Mouse (Mus musculus): ENCODE measurements around the gene AC134908.4.

The AC134908.4 gene

DNA sequence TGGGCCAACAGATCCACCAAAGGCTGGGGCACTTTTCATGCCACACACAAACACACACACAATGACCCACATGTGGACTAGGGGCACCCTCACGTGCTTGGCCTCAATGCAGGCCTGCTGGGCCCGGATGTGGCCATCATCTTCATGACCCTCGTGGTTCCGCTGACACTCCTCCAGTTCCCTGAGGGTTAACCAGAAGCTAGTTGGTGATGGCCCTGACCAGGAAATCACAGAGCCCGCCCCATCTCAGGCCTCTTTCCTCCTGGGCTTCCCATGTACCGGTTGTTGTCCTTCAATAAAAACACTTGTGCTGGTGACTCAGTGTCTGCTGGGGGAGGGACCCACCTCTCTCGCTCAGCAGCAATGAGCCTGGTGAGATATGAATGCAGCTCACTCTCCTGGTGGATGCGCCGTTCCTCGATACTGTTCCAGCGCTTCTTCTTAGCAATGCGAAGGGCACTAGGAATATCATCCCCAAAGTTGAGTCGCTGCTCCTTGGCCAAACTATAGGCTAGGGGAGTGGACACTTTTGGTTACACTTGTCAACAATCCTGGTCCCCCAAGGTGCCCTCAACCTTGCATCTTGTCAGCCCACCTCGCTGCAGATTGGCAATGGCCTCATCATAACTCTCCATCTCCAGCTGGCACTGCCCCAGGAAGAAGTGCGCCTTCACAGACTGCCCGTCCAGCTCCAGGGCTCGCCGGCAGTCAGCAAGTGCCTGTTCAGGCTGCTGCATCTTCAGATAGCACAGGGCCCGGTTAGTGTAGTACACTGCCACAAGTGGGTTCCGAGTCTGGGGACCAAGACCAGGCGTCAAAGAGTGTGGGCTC lies 36.2 kb upstream of the AC134908.4 start:
- no peak for DNase-seq (ENCODE audit: low read depth, low spot score)

DNA sequence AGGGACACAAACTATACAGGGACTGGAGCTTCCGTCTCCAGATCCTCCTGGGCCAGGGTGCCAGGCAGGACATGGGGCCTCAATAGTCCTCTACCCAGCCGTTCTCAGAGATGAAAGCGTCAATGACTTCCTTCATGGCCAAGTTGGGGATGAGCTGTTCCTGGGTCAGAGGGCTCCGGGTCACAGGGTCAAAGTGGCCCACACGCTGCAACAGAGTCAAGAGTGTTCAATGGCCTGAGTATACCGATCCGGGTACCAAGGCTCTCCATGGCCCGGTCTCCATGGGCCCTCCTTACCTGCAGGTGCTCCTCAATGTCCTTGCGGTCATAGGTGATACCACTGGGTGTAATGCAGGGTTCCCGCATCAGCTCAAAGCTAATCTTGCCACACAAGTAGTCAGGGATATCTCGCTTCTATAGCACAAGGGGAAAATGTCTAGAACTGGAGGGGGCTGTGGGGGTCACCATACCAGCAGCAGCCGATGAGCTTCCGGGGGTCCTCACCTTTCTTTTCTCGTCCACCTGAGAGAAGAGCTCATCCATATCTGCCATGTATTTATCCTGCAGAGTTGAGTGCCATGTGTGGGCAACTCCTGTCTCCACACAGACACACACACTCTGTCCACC lies 35.5 kb upstream of the AC134908.4 start:
- DNase-seq (ENCODE audit: low read depth, low spot score) = no peak

DNA sequence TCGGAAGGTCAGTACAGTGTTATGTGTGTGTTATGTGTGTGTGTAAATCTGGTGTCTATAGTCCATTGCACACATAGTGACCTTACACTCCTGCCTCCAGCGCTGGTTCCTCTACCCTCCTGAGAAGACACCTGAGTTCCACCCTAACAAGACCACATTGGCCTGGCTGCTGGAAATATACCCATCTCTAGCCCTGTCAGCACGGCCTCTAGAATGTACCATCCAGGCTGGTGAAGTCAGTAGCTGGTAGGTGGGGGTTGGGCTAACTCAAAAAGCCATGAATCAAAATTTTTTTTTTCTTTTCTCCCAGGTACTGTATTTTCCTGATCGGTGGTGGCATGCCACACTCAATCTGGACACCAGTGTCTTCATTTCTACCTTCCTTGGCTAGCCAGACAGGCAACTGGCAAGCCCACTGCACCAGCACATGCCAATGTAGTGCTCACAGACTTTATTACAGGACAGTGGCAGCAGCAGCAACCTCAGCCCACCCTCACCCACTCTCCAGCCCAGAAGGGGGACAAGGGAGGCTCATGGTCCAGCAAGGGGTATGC lies 34.8 kb upstream of the AC134908.4 start:
- DNase-seq (ENCODE audit: low read depth, low spot score) = no peak

DNA sequence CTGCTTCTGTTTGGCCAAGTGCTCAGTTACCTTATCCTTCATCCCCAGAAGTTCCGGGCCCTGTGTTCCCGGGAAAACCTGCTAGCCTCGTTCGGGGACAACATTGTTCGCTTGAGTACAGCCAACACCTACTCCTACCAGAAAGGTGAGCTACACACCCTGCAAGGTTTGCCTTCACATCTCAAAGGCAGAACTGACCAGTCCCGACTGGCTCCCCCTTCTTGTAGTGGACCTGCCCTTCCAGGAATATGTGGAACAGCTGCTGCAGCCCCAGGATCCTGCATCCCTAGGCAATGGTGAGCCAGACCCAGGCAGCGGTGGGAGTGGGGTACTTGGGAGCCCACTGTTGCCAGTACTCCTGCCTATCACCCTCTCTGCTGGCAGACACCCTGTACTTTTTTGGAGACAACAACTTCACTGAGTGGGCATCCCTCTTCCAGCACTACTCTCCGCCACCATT lies 34.1 kb upstream of the AC134908.4 start:
- DNase-seq (ENCODE audit: low read depth, low spot score) = no peak

DNA sequence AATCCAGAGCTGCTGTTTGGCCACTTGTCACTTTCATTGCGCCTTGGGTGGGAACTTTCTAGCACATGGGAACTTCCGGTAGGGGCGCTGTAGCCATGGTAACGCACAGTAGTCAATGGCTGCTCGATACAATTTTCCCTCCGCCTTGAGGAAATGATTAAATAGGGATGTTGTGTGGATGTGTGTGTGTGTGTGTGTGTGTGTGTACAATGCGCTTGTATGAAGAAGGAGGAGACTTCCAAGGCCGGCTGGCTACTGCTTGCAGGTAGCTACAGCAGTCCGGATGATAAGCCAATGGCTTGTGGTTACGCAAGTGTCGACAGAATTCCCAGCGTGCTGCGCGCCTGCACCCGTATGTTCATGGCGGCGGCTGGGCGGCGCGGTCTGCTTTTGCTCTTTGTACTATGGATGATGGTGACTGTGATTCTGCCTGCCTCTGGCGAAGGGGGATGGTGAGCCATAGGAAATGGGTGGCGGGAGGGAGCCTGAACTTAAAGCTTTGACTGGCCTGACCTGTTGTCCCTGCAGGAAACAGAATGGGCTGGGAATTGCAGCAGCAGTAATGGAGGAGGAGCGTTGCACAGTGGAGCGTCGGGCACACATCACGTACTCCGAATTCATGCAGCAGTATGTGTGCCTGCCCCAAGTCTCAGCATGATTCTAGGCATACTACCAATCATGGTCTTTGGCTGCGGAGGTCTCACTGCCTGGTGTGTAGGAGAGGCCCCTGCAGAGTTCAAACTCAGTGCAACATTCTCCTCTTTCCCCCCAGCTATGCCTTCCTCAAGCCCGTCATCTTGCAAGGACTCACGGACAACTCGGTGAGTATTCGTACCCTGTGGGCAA lies 33.5 kb upstream of the AC134908.4 start, which contains the start of gene Jmjd8:
Gene Jmjd8, plus strand, starts transcription at position 156 of the 846 bp plus-strand sequence.
- DNase-seq (ENCODE audit: low read depth, low spot score) = peak; percentile 67

DNA sequence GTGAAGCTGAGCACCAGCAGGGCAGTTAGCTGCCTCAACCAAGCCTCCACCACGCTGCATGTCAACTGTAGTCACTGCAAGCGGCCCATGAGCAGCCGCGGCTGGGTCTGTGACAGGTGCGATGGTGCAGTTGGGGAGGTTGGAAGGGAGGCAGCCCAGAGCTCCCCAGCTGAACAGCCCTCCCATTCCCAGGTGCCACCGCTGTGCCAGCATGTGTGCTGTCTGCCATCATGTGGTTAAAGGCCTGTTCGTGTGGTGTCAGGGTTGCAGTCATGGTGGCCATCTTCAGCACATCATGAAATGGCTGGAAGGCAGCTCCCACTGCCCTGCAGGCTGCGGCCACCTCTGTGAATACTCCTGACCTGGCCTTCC lies 32.8 kb upstream of the AC134908.4 start:
- DNase-seq (ENCODE audit: low read depth, low spot score) = no peak

DNA sequence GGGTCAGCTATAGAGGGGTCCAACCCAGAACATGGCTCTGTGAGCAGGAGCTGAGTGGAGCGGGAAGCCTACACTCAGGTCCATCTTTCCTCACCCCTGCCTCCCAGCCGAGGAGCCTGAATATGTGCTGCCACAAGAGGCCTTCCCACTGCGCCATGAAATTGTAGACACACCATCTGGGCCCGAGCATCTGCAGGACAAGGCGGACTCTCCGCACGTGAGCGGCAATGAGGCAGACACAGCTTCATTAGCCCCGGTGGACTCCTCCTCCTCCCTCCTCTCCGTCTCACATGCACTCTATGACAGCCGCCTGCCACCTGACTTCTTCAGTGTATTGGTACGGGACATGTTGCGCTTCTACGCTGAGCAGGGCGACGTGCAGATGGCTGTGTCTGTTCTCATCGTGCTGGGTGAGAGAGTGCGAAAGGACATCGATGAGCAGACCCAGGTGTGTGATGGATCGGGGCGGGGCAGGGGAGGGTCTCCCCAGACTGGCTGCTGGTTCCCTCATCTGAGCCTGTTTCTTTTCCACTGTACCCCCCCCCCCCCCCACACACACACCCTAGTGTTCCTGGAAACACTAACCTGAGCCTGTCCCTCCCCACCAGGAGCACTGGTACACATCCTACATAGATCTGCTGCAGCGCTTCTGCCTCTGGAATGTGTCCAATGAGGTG lies 32.2 kb upstream of the AC134908.4 start:
- no peak for DNase-seq (ENCODE audit: low read depth, low spot score)

DNA sequence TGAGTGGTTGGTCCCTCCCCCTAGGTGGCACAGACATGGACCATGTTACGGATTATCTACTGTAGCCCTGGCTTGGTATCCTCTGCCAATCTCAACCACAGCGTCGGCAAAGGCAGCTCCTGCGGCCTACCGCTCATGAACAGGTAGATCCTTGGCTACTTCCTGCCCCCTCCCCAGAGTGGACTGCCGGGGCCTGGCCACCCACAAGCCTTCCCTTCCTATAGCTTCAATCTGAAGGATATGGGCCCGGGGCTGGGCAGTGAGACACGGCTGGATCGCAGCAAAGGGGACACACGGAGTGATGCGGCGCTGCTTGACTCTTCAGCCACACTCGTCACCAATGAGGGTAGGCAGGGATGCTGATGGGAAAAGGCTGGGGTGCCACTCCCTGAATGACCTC lies 31.6 kb upstream of the AC134908.4 start:
- no peak for DNase-seq (ENCODE audit: low read depth, low spot score)

DNA sequence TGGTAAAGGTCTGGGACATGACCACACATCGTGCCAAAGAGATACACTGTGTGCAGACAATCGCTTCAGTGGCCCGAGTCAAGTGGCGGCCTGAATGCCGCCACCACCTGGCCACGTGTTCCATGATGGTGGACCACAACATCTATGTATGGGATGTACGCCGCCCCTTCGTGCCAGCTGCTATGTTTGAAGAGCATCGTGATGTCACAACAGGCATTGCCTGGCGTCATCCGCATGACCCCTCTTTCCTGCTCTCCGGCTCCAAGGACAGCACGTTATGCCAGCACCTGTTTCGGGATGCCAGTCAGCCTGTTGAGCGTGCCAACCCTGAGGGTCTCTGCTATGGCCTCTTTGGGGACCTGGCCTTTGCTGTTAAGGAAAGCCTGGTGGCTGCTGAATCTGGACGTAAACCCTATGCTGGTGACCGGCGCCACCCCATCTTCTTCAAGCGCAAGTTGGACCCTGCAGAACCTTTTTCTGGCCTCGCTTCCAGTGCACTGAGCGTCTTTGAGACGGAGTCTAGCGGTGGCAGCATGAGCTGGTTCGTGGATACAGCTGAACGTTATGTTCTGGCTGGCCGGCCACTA lies 30.6 kb upstream of the AC134908.4 start:
- DNase-seq (ENCODE audit: low read depth, low spot score) = no peak

DNA sequence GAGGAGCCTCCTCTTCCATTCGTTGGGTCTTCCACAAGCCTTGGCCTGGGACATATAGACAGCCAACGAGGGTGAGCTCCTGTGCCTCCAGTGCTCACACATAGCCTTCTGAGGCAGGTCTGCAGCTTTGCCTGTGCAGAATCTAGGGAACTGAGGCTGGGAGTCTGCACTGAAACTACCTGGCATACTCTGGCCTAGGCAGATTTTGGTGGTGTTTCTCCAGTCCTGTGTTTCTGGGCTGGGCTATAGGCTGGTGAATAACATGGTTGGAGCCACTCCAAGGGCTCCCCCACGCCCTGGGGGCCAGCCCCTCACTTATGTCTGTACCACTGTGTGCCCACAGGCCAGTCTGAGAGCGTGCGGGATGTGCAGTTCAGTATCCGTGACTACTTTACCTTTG lies 29.9 kb upstream of the AC134908.4 start:
- DNase-seq (ENCODE audit: low read depth, low spot score) = no peak

DNA sequence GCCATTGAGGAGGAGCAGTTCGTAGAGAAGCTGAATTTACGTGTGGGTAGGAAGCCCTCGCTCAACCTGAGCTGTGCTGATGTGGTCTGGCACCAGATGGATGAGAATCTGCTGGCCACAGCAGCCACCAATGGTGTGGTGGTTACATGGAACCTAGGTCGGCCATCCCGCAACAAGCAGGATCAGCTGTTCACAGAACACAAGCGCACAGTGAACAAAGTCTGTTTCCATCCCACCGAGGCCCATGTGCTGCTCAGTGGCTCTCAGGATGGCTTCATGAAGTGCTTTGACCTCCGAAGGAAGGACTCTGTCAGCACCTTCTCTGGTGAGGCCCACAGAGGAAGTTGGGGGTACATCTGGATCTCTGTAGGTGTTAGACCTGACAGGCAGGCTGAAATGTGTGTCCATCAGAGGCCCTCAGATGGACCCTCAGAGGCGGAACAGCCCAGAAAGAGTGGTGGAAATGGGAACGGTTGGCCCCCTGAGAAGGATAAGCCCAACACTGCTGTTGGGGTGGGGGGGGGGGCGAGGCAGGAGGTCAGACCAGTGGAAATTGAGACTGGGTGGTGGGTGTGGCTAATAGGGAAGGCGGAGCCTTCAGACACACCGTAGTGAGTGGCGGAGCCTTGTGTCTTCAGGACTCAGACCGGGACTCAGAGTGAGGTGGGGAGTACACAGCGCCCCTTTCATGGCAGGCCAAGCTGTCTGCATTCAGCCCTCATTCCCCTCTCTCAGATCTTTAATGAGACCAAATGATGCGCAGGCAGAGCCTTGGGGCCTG lies 29.1 kb upstream of the AC134908.4 start:
- no peak for DNase-seq (ENCODE audit: low read depth, low spot score)

DNA sequence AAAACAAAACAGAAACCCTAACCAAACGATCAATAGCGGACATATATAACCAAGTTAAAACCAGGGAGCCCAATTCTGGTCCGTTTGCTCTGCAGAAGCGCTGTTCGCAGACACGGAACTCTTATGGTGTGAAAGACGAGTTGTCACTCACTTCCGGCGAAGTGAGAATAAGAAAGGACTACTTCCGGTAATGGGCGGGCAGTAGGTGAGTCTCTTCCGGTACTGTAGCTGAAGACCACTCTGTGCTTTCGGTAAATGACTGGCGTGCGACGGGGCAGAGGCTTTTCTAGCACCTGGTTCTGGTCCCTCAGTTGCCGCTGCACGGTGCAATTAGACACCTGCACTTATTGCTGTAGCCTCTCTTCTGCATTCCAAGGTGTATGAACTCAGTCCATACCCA lies 28.0 kb upstream of the AC134908.4 start, which contains the start of gene Wdr24:
Gene Wdr24, plus strand, starts transcription at position 176 of the 400 bp plus-strand sequence.
- peak; percentile 80 for DNase-seq (ENCODE audit: low read depth, low spot score)

DNA sequence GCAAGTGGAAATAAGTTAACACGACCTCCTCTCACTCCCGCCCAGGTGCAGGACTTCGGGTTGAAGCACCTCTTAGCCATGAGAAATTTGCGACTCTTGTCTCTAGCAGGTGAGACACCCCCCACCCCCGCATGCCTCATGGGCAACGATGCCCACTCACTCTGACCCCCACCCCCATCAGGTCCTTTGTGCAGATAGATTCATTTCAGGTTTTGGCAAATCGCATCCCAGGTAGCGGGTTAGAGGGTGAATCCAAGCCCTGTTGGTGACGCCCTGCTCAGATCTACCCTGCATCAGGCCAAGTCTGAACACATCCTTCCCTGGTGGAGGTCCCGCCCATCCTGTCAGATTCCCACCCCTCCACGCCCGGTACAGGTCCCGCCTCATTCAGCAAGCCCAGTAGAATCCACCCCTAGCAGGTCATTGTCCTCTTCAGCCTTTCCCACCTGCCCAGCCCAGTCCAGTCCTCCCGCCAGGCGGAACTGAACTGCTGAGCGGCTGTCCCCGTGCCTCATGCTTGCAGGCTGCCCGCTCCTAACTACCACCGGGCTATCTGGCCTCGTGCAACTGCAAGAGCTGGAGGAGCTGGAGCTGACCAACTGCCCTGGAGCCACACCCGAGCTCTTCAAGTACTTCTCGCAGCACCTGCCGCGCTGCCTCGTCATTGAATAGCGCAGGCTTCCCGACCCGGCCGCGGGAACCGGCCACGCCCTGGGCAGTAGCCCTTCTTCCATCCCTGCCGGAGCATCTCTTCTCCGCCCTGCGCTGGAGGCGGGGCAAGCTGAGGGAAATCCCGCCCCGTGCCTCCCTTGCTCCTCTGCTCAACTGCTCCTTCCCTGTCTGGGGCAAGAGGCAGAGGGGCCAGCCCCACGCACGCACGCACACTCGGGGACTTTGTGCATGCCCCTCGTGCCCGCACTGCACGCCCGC lies 23.7 kb upstream of the AC134908.4 start:
- no peak for DNase-seq (ENCODE audit: low read depth, low spot score)

DNA sequence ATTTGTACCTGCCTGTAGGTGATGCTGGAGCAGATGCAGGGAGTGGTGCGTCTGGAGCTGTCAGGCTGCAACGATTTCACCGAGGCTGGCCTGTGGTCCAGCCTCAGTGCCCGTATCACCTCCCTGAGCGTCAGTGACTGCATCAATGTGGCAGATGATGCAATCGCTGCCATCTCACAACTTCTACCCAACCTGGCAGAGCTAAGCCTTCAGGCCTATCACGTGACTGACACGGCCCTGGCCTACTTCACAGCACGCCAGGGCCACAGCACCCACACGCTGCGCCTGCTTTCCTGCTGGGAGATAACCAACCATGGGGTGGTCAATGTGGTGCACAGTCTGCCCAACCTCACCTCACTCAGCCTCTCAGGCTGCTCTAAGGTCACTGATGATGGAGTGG lies 22.2 kb upstream of the AC134908.4 start:
- DNase-seq (ENCODE audit: low read depth, low spot score) = no peak

DNA sequence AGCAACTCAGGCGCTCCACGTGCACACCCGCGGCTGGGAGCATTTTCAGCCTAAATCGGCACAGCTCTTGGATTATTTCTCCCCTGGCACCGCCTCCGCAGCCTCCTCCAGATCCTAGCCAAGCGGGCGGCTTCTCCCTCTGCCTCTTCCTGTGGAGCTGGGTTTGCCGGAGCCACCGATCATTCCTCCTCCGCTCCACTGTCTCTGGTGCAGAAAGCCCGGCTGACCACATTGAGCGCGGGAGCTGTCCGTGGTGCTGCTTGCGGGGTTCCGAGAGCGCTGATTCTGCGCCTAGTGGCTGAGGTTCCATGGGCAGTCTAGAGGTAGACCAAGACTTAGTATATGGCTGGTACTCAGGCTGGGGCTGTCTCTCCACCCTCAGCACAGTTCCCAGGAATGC lies 18.0 kb upstream of the AC134908.4 start:
- no peak for DNase-seq (ENCODE audit: low read depth, low spot score)

DNA sequence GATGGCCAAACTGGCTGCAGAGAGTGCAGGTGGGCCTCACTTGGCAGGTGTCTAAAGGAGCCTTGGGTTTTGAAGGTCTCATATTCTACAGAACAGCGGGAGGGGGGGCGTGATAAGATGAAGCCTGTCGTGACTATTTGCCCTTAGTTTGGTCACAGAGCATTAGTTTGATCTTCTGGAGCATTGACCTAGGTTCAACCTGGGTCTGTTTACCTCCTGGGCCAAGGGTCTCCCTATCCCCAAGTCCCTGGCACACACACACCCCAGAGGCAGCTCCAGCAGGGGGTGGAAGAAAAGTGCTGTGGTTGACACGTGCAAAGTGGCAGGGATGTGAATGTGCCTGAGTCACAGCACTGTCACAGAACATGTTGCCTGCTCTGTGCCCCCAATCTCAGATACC lies 15.4 kb upstream of the AC134908.4 start:
- DNase-seq (ENCODE audit: low read depth, low spot score) = no peak

DNA sequence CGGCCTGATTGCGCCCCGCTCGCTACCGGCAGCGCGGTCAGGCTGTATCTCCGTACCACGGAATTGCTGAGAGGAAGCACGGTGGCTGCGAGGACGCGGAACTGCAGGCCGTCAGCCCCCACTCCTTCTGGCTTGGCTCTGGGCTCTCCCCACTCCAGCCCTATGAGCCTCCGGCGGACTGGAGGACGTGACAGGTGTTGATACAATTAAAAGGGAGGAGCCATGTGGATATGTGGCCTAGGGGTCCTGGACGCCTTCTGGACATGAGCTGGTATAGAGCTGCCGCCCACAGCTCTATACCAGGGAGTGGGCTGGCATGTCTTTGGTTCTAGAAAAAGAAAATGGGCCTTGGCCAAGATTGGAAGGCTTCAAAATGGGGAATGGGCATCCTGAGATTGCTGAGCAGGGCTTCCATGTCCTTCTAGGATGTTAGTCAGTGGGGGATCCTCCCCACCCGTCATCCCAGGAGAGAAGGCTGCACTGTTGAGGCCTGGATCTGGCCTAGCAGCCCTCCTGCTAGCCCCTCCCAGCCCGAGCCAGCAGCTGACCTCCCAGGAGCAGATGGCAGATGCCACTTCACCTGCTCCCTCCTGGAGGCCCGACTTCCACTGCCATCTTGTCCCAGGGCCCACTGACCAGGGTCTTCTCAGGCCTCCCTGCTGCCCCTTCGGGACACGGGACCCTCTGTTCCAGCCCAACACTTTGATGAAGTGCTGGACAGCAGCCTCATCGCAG lies 14.3 kb upstream of the AC134908.4 start:
- no peak for DNase-seq (ENCODE audit: low read depth, low spot score)
